Mouse (Mus musculus): ENCODE results near the gene Fbxl7.
"Not testable (repeated sequence)": the region's sequence is repeated elsewhere in the genome, so short reads cannot be mapped to it uniquely, and the experiment has no call there.

Gene Fbxl7

DNA sequence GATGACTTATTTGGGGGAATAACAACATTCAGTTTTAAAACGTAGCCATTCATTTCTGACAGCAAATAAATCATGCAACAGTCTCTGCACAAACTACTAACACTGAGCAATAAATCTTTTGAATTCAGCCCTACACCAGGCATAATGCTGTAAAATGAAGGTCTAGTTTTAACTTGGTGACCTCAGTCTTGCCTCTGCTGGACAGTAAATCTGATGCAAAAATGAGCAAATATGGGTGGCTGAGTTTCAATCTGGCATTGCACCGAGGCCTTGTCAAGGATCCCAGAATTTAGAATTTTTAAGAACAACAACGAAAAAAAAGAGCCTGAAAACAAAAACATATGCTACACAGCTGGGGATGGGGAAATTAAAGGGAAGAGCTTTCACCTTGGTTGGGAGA, 85.8 kb downstream of the Fbxl7 start:
- no peak for DNase-seq (ENCODE audit: low spot score in 2 of 2)

DNA sequence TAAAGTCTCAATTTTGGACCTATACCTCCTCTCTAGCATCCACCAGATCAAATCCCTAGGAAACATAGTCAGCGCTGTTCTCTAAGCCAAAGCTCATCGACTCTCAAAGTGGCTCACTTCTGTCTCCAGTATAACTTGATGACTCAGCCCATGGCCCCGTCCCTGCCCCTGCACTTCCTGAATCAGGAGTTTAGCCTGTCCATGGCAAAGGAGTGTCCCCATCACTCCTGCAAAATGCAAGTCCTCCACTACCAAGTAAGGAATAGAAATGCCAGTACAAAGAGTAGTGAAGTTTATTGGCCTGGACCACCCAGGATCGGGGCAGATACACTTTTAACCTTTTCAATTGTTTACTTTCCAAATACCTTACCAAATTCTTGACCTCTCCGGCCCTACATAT, 91.3 kb downstream of the Fbxl7 start:
- DNase-seq (ENCODE audit: low spot score in 2 of 2): no peak

GRCm38 (mm10) chr15:26799457-26800021, 95.8 kb downstream of the Fbxl7 start:
- DNase-seq (ENCODE audit: low spot score in 2 of 2): no peak

DNA sequence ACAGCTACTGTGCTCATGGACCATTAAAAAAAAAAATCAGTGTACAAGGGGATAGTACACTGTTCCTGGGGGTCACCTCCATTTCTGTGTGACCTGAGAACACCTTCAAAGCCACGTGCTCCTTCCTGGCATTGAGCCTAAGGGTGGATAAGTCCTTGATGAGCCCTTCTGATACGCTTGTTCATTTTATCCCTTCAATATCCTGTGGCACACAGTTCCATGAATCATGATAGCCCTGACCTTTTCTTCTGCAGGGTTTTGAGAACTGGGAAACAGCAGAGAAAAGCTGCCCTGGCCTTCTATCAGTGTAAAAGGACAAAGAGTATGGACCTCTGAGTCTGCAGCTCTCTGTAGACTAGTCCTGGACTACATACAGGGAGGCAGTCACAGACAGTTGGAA, 99.4 kb downstream of the Fbxl7 start:
- no peak for DNase-seq (ENCODE audit: low spot score in 2 of 2)

- DNase-seq (ENCODE audit: low spot score in 2 of 2): no peak
These were observed 99.9 kb downstream of the Fbxl7 start for GRCm38 (mm10) chr15:26795518-26795917.

DNA sequence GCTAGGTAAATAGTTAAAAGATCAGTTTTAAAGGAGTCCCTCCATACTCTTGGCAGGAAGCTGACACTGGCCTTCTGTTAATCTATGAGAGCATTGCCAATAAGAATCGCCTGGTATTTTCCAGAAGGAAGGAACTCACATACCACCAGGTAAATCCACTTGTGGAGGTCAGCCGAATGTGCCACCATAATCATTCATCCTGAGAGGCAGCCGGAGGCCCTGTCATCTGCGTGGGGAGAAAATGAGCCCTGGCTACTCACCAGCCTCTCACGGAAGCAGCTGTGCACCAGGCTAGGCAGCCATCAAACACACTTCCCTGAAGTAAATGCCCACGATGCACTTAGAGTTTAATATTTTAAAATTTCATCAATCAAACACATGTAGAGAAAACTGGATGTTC, 108.2 kb downstream of the Fbxl7 start:
- DNase-seq (ENCODE audit: low spot score in 2 of 2): no peak

DNA sequence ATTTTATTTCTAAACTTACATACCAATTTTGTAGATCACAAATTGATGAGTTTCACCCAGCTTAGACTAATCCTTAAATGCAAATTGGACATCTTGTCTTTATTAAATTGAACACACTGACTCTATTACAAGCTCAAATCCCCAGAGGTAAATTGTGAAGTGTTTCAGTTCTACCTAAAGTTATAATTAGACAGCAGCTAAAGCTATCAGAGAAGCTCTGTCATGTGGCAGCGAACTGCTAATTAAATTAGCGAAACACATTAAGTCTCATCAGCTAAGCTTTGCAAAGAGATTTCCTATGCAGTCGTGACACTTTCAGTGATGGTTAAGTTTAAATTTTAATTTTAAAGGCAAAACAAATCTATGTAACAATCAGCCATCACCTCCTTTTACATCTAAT, 114.8 kb downstream of the Fbxl7 start:
- DNase-seq (ENCODE audit: low spot score in 2 of 2): no peak

- no peak for DNase-seq (ENCODE audit: low spot score in 2 of 2)
These were observed 116.3 kb downstream of the Fbxl7 start for GRCm38 (mm10) chr15:26779129-26779528.

- DNase-seq (ENCODE audit: low spot score in 2 of 2): no peak
These were observed 119.7 kb downstream of the Fbxl7 start for GRCm38 (mm10) chr15:26775720-26776119.

DNA sequence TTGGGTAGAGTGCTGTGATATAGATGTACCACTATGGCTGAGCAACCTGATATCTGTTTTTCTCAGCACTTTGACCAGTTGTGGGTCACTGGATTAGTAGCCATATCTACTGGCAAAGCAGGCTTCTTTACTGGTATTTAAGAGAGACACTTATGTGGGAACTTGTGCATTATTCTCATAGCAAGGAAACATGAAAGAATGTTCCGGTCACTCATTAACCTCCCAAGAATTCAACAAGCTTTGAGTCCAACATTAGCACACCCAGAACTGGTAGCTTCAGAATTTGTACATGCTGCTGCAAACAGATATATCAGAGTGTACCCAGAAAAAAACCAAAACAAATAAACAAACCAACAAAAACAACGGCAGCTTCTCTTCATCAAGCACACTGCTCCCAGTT, 120.5 kb downstream of the Fbxl7 start:
- DNase-seq (ENCODE audit: low spot score in 2 of 2): no peak

- no peak for DNase-seq (ENCODE audit: low spot score in 2 of 2)
These were observed 133.7 kb downstream of the Fbxl7 start for GRCm38 (mm10) chr15:26761651-26762050.

DNA sequence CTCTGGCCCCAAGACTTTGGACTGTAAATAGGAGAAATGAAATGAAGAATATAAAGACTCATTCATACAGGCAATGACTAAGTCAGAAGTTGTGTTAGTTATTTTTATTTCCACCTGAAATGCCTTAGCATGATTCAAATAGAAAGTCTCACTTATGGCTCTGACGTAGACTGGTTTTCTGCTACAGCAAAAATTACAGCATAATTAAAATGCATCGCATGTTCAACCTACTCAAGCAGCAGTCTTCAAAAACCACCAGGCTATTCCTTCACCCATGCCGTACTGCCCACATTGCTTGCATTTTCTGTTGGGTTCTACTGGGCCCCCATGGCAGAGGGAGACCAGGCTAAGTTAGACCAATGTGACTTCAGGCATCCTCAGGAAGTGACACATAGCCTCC, 146.9 kb downstream of the Fbxl7 start:
- DNase-seq (ENCODE audit: low spot score in 2 of 2): no peak

DNA sequence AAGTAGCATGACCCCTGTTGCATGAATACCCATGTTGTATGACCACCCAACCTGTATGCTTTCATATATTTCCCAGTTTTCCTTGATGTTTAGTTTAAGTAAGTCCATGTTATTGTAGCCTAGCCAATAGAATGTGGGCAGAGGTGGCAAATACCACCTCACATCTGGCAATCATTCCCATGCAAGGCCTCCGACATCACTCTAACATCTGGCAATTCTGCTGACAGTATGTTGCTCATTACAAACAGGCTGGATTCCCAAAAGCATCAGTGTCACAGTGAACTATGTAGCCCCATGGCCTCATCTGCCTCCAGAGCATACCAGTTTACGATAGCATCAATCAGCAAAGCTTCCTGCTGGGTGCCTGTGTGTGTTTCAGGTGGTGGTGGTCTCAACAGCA, 163.0 kb downstream of the Fbxl7 start:
- no peak for DNase-seq (ENCODE audit: low spot score in 2 of 2)

GRCm38 (mm10) chr15:26730760-26731159, 164.6 kb downstream of the Fbxl7 start:
- DNase-seq (ENCODE audit: low spot score in 2 of 2): no peak

DNA sequence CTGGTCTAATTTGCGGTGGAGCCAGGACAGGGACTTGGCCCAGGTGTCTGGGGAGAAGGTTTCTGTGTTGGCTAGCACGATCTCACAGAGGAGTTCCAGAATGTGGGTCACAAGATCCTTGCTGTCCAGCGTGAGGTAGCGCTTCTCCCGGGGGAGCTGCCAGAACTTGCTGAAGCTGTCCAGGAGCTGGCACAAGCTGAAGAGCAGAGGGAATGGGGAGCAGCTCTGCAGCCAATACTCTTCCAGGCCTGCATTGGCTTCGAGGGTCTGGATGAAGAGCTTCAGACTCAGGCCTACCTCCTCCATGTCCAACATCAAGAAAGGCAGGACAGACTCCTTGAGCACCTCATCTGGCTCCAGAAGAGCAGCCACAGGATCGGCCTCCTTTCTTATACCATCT, 166.0 kb downstream of the Fbxl7 start:
- DNase-seq (ENCODE audit: low spot score in 2 of 2): not testable (repeated sequence)

GRCm38 (mm10) chr15:26718390-26719036, 176.9 kb downstream of the Fbxl7 start:
- no peak for DNase-seq (ENCODE audit: low spot score in 2 of 2)

GRCm38 (mm10) chr15:26717952-26718351, 177.4 kb downstream of the Fbxl7 start:
- DNase-seq (ENCODE audit: low spot score in 2 of 2): no peak

DNA sequence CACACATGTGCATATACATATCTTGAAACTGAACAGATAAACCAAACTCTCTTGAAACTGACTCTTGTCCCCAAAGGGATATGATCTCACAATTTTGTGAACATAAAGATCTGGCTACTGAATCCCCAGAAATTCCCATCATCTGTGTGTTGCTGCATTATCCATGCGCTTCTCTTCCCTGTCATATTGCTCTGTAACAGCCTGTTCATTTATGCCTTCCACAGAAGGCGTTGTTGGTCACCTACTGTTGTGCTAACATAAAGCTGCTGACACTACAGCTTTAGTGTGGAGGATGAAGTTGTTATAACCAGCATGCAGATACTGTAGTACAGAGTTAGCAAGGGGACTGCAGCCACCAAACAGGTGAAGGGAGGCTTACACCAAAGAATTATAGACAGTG, 179.2 kb downstream of the Fbxl7 start:
- no peak for DNase-seq (ENCODE audit: low spot score in 2 of 2)

DNA sequence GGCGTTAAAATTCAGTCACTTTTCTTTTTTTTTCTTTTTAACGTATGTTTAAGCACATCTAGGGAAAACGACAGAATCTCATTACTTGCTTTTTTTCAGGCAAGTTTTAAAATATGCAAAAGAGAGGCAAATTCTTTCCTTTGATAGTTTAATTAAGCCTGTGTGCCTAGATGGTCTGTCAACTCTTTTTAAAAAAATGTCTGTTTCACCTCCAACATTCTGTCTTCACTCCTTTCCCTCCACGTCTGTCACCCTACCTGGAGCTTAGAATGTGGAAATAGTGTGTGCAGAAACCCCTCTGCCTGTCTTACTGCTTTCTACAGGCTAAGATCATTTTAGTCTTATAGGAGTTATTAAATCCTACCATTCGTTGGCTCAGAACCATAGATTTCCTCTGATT, 179.7 kb downstream of the Fbxl7 start:
- no peak for DNase-seq (ENCODE audit: low spot score in 2 of 2)

GRCm38 (mm10) chr15:26712271-26712670, 183.1 kb downstream of the Fbxl7 start:
- DNase-seq (ENCODE audit: low spot score in 2 of 2): no peak

GRCm38 (mm10) chr15:26704966-26705365, 190.4 kb downstream of the Fbxl7 start:
- no peak for DNase-seq (ENCODE audit: low spot score in 2 of 2)

DNA sequence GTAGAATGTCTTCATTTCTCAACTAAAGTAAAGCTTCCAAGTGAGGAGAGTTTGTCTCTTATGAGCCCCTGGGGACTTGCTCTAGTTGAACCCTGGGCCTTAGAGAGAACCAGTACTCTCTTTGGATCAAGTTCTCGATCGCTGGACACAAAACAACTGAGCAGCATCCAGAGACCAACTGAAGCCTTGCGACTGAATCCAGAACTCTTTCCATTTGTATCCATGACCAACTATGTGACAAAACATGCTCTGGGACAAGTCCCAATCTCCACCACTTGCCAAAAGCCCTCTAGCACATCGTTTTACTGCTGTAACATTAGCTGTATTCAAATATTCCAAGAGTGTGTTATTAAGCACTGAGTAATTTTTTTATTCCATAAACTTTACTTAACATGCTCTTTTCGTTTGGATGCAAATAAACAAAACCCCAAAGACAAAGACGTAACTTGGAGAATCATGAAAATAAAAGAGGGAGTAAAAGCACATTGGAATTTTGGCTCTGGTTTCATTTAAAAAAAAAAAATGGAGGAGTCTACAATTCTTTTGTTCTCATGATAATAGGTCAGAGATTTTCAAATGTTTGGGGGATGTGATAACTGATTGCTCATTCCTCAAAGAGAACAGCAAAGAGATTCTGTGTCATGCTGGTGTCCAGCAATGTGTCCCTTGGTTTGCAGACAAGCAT, 192.1 kb downstream of the Fbxl7 start:
- no peak for DNase-seq (ENCODE audit: low spot score in 2 of 2)

- no peak for DNase-seq (ENCODE audit: low spot score in 2 of 2)
These were observed 193.3 kb downstream of the Fbxl7 start for GRCm38 (mm10) chr15:26701949-26702675.

All from thymus, postnatal 10 days (tissue).